Mouse (Mus musculus) heart, adult 2 months (tissue): ENCODE measurements around the gene Anln.

Source experiments
- CTCF ChIP-seq: fragments of 200-600 bp; IDR thresholded peaks from 2 replicates; pipeline ENCODE4 v1.8.1; 2022; ENCODE audit warnings: antibody characterized with exemption, mild to moderate bottlenecking, moderate library complexity
- POLR2A ChIP-seq: fragments of 200-500 bp; IDR thresholded peaks from 2 replicates; pipeline ENCODE4 v1.6.1; 2011; ENCODE audit warnings: mild to moderate bottlenecking, low read depth, low read length, control low read depth; ENCODE audit not compliant: insufficient read depth

- TF ChIP-seq CTCF: no peak
- no peak for TF ChIP-seq POLR2A
Measured at GRCm38 (mm10) chr9:22353901-22354300, 35.1 kb downstream of the Anln start.
